9 mouse cellular contexts compared by ENCODE assay signal in the genomic region with DNA sequence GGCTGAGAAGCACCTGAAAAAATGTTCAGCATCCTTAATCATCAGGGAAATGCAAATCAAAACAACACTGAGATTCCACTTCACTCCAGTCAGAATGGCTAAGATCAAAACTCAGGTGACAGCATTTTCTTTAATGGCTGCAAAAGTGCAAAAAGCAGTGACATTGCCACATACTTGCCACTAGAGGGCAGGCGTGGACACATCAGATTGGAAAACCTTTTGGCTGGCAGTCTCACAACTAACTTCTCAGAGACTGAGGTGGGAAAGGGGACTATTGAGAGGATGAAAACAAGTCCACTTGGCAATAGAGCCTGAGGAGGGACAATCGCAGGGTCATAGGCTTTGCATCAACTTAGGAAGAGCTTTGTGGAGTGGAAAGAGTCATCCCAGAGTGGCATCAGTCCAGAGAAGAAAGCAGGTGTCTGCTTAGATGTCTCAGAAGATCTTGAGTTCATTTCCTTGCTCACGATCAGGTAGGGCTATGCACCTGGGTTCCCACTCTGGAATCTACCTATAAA. TPM values are rescaled to one million over a fixed set of nuclear protein-coding genes. Genes with fewer than 3 reads are reported as not detected.
DNase-seq lines count a peak whose midpoint lies in the region; ATAC-seq and TF ChIP-seq lines count a peak whose summit lies in the region.
"Had no signal": no experiment of that assay in that cellular context is flagged by ENCODE, and none has a peak within 500 bp of the region (broad histone marks: within the 10 kb centered on the region; RNA-seq: fewer than 3 reads in every experiment).

No protein-coding gene starts in this region.

- H3K27me3 ChIP-seq in forebrain, embryonic 16.5 days (replicated peaks; ENCODE audit: control insufficient read depth, insufficient read depth, low read length), result no peaks in the 10 kb centered on the region

- 0 out of 2 replicates have a peak, but pooled peaks have one; percentile 33 for ATAC-seq in forebrain, embryonic 16.5 days

- no peak overlapping the region for H3K4me2 ChIP-seq in forebrain, embryonic 16.5 days (ENCODE audit: low read length)

- no peaks in the 10 kb centered on the region for H3K36me3 ChIP-seq in ES-E14 (ENCODE audit: control insufficient read depth, insufficient read depth, low read length, poor library complexity, severe bottlenecking)
- H3K36me3 ChIP-seq in forebrain, embryonic 16.5 days (ENCODE audit: control insufficient read depth, insufficient read depth), result no peaks in the 10 kb centered on the region

- H3K9me3 ChIP-seq in ES-E14 (ENCODE audit: control insufficient read depth, insufficient read depth, low read depth, low read length), result no peaks in the 10 kb centered on the region
- no peaks in the 10 kb centered on the region for H3K9me3 ChIP-seq in forebrain, embryonic 16.5 days (ENCODE audit: control insufficient read depth, low read length)

- no peak for TF ChIP-seq POLR2A in bone marrow, adult 2 months (IDR thresholded peaks at IDR 0.05; ENCODE audit: borderline replicate concordance, control insufficient read depth, low read depth, low read length)

- no peak overlapping the region for H3K27ac ChIP-seq in ES-E14 (ENCODE audit: insufficient read depth, low read depth, low read length, poor library complexity, severe bottlenecking)
- H3K27ac ChIP-seq in bone marrow, adult 2 months (ENCODE audit: control insufficient read depth, insufficient read depth, low read depth, low read length, poor library complexity), result no peak overlapping the region
- H3K27ac ChIP-seq in forebrain, embryonic 16.5 days (ENCODE audit: low read length), result no peak overlapping the region

- in situ Hi-C loops in ES-E14 (cut with MboI; ENCODE audit: low sequenced_read_pairs in 2 of 2, unreplicated experiment in 2 of 2), result no loop called here

- no peak overlapping the region for H3K4me3 ChIP-seq in ES-E14 (ENCODE audit: insufficient read depth in 1 of 2, low read depth in 1 of 2, low read length in 2 of 2, poor library complexity in 1 of 2, severe bottlenecking in 1 of 2)
- no peak overlapping the region for H3K4me3 ChIP-seq in bone marrow, adult 2 months (replicated peaks; ENCODE audit: control insufficient read depth, low read depth, low read length)
- no peak overlapping the region for H3K4me3 ChIP-seq in forebrain, embryonic 16.5 days (replicated peaks; ENCODE audit: low read length)
- H3K4me3 ChIP-seq: myocyte had no signal

- no peak overlapping the region for H3K9ac ChIP-seq in ES-E14 (ENCODE audit: insufficient read depth, low read depth, low read length, poor library complexity, severe bottlenecking)
- no peak overlapping the region for H3K9ac ChIP-seq in forebrain, embryonic 16.5 days (replicated peaks; ENCODE audit: low read depth, low read length)

- peak; percentile 56 for TF ChIP-seq CTCF in bone marrow, adult 2 months (IDR thresholded peaks at IDR 0.05; ENCODE audit: control insufficient read depth, insufficient read depth, low read length)

- DNase-seq in layer of hippocampus, postnatal 14 days (ENCODE audit: low spot score in 2 of 2), result peak; percentile 24 to 60
- no peak for DNase-seq in layer of hippocampus, adult 8-10 months (ENCODE audit: low spot score in 2 of 2)
- DNase-seq in ES-E14 (ENCODE audit: low read depth, low spot score), result peak; percentile 55
- peak; percentile 58 for DNase-seq in lung, postnatal 10 days
- peak; percentile 4 to 10 for DNase-seq in thymus, postnatal 36 days
- DNase-seq in urinary bladder, postnatal 4 days (ENCODE audit: low spot score in 2 of 2), result no peak

- 36% methylated on average over 3 of the region's 3 CpGs for WGBS in bone marrow, adult 2 months
- WGBS in forebrain, embryonic 16.5 days, result 43% methylated on average over 3 of the region's 3 CpGs

- peaks cover 2 to 5% of the 10 kb centered on the region in 2 experiments; a peak in 2 of 4 replicates for H3K4me1 ChIP-seq in ES-E14 (ENCODE audit: control insufficient read depth in 2 of 2, insufficient read depth in 2 of 2, low read length in 2 of 2, poor library complexity in 1 of 2)
- no peaks in the 10 kb centered on the region; the same call in 1 of the 2 replicates for H3K4me1 ChIP-seq in bone marrow, adult 2 months (ENCODE audit: control insufficient read depth, insufficient read depth, low read length)
- H3K4me1 ChIP-seq in forebrain, embryonic 16.5 days (replicated peaks; ENCODE audit: control insufficient read depth, insufficient read depth, low read length), result no peaks in the 10 kb centered on the region

TF ChIP-seq in ES-E14, 5 proteins besides CTCF, POLR2A, EP300 and RAD21:
- TF ChIP-seq HCFC1 (IDR thresholded peaks at IDR 0.05; ENCODE audit: borderline replicate concordance, insufficient read depth, low read length) (no peak), MAFK (IDR thresholded peaks at IDR 0.05; ENCODE audit: insufficient read depth, low read depth, low read length) (peak; percentile 53; the same call in 1 of the 2 replicates)

RNA-seq across cellular contexts. Expression of gene Syn3, which starts 25.0 kb away (rescaled TPM):
- 10 to 100 TPM; 27.1 to 28.4 TPM for total RNA-seq in layer of hippocampus, postnatal 14 days (2021)
- 10 to 100 TPM; 18.9 to 21.7 (median 19.6) TPM for total RNA-seq in layer of hippocampus, adult 8-10 months (2022)
- 1.0 and 1.5 TPM in 2 replicates for total RNA-seq in ES-E14 (2012; rRNA removed)
- 0.75 and 1.5 TPM in 2 replicates for polyA plus RNA-seq in bone marrow, adult 2 months (2011; ENCODE audit: insufficient read depth, insufficient read length, low replicate concordance, missing spikeins)
- polyA plus RNA-seq in forebrain, embryonic 16.5 days (2015; fragmentation: Nextera tagmentation; extraction: Ambion mirVana), result 19.5 and 24.8 TPM in 2 replicates

Comparison
In these comparisons a context has a peak if more than half of its experiments do, and no peak if none do; other contexts are left out.
1. DNase-seq: peak in layer of hippocampus, postnatal 14 days (2 of 2), ES-E14 (single experiment), lung, postnatal 10 days (single experiment) and thymus, postnatal 36 days (2 of 2); none in layer of hippocampus, adult 8-10 months (0 of 2) and urinary bladder, postnatal 4 days (0 of 2).